In genomic region chr16:91461773-91462181, GRCm38 (mm10) we compare ENCODE assay signal across 10 mouse cellular contexts. TPM values are rescaled to one million over a fixed set of nuclear protein-coding genes. Genes with fewer than 3 reads are reported as not detected.
A peak's percentile ranks its signal among the peaks of the same experiment; 100 is the strongest.
DNase-seq lines count a peak whose midpoint lies in the region; ATAC-seq lines count a peak whose summit lies in the region.
"Had no signal": no experiment of that assay in that cellular context is flagged by ENCODE, and none has a peak within 500 bp of the region (broad histone marks: within the 10 kb centered on the region; RNA-seq: fewer than 3 reads in every experiment).

No protein-coding gene starts in this region.

- 16% methylated on average over 9 of the region's 9 CpGs for WGBS in kidney, embryonic 16.5 days
- WGBS in heart, embryonic 16.5 days, result 42% methylated on average over 9 of the region's 9 CpGs
- WGBS in liver, embryonic 16.5 days (ENCODE audit: insufficient replicate concordance), result 23% methylated on average over 9 of the region's 9 CpGs

- no peaks in the 10 kb centered on the region for H3K27me3 ChIP-seq in kidney, embryonic 16.5 days (ENCODE audit: insufficient read depth, low read length)
- no peaks in the 10 kb centered on the region for H3K27me3 ChIP-seq in heart, embryonic 16.5 days (ENCODE audit: control insufficient read depth, insufficient read depth, low read length)
- H3K27me3 ChIP-seq in liver, embryonic 16.5 days (ENCODE audit: control insufficient read depth, insufficient read depth, low read depth, low read length), result no peaks in the 10 kb centered on the region
- H3K27me3 ChIP-seq: forebrain, embryonic 13.5 days had no signal

- H3K9ac ChIP-seq in kidney, embryonic 16.5 days (replicated peaks; ENCODE audit: low read length), result no peak overlapping the region
- 0 out of 2 replicates have a peak overlapping the region, but pooled peaks have one; percentile 38 for H3K9ac ChIP-seq in heart, embryonic 16.5 days (ENCODE audit: low read length)
- peak overlapping the region; percentile 46 for H3K9ac ChIP-seq in liver, embryonic 16.5 days (ENCODE audit: low read depth, low read length)
- H3K9ac ChIP-seq: forebrain, embryonic 13.5 days had no signal

- H3K27ac ChIP-seq in kidney, embryonic 16.5 days (ENCODE audit: low read length), result peak overlapping the region; percentile 80
- peak overlapping the region; percentile 78 for H3K27ac ChIP-seq in heart, embryonic 16.5 days (ENCODE audit: low read length)
- H3K27ac ChIP-seq in liver, embryonic 16.5 days (ENCODE audit: low read length), result peak overlapping the region; percentile 85
- H3K27ac ChIP-seq: forebrain, embryonic 13.5 days had no signal

- H3K9me3 ChIP-seq in kidney, embryonic 16.5 days (ENCODE audit: low read length), result no peaks in the 10 kb centered on the region
- H3K9me3 ChIP-seq in heart, embryonic 16.5 days (replicated peaks; ENCODE audit: control insufficient read depth, low read length), result no peaks in the 10 kb centered on the region
- H3K9me3 ChIP-seq in liver, embryonic 16.5 days (replicated peaks; ENCODE audit: control insufficient read depth, low read length), result no peaks in the 10 kb centered on the region
- H3K9me3 ChIP-seq: forebrain, embryonic 13.5 days had no signal

- H3K36me3 ChIP-seq in kidney, embryonic 16.5 days (ENCODE audit: insufficient read depth, low read length), result no peaks in the 10 kb centered on the region
- no peaks in the 10 kb centered on the region for H3K36me3 ChIP-seq in heart, embryonic 16.5 days (ENCODE audit: control insufficient read depth, insufficient read depth)
- no peaks in the 10 kb centered on the region for H3K36me3 ChIP-seq in liver, embryonic 16.5 days (ENCODE audit: control insufficient read depth, insufficient read depth)

- peak; percentile 23 for DNase-seq in adrenal gland, postnatal 25 days
- DNase-seq in adrenal gland, postnatal 10 days, result no peak
- no peak for DNase-seq in kidney, adult 11 months
- no peak for DNase-seq in frontal cortex, postnatal 14 days (ENCODE audit: low spot score in 2 of 2)
- DNase-seq: midbrain, embryonic 14.5 days had no signal

- no peak for ATAC-seq in kidney, embryonic 16.5 days (ENCODE audit: low FRiP score, low TSS enrichment)
- ATAC-seq in heart, embryonic 16.5 days (replicated peaks; ENCODE audit: extremely low read depth, insufficient read depth, low FRiP score), result no peak
- ATAC-seq in liver, embryonic 16.5 days (ENCODE audit: low read depth), result no peak
- no peak for ATAC-seq in erythroid progenitor cell, adult 5-6 weeks (replicated peaks; ENCODE audit: low FRiP score, poor library complexity, severe bottlenecking)
- ATAC-seq: forebrain, embryonic 13.5 days had no signal

- no peak overlapping the region for H3K4me3 ChIP-seq in kidney, embryonic 16.5 days (ENCODE audit: low read length)
- no peak overlapping the region for H3K4me3 ChIP-seq in heart, embryonic 16.5 days (ENCODE audit: low read length)
- no peak overlapping the region for H3K4me3 ChIP-seq in liver, embryonic 16.5 days (ENCODE audit: low read depth, low read length)
- H3K4me3 ChIP-seq: forebrain, embryonic 13.5 days had no signal

- H3K4me1 ChIP-seq in kidney, embryonic 16.5 days (ENCODE audit: insufficient read depth, low read length), result peaks cover 24% of the 10 kb centered on the region
- peaks cover 32% of the 10 kb centered on the region for H3K4me1 ChIP-seq in heart, embryonic 16.5 days (ENCODE audit: control insufficient read depth, insufficient read depth, low read length)
- H3K4me1 ChIP-seq in liver, embryonic 16.5 days (ENCODE audit: control insufficient read depth, low read depth, low read length), result peaks cover 50% of the 10 kb centered on the region

- no peak overlapping the region for H3K4me2 ChIP-seq in kidney, embryonic 16.5 days (replicated peaks; ENCODE audit: low read depth, low read length)
- 0 out of 2 replicates have a peak overlapping the region, but pooled peaks have one; percentile 12 for H3K4me2 ChIP-seq in heart, embryonic 16.5 days (ENCODE audit: low read depth, low read length)
- peak overlapping the region; percentile 54 for H3K4me2 ChIP-seq in liver, embryonic 16.5 days (ENCODE audit: low read depth, low read length)
- H3K4me2 ChIP-seq: forebrain, embryonic 13.5 days had no signal

RNA-seq across cellular contexts. Expression of gene Ifnar1, which starts 23.3 kb away (rescaled TPM):
- 57.5 and 70.8 TPM in 2 replicates for total RNA-seq in adrenal gland, postnatal 25 days (2021)
- total RNA-seq in adrenal gland, postnatal 10 days (2021), result 10 to 100 TPM; 71.2 to 85.3 TPM
- polyA plus RNA-seq in kidney, embryonic 16.5 days (2015; fragmentation: Nextera tagmentation; extraction: Ambion mirVana), result 67.3 and 71.8 TPM in 2 replicates
- polyA plus RNA-seq in heart, embryonic 16.5 days (2015; fragmentation: Nextera tagmentation; extraction: Ambion mirVana), result 40.9 and 41.1 TPM in 2 replicates
- polyA plus RNA-seq in liver, embryonic 16.5 days (2015; fragmentation: Nextera tagmentation; extraction: Ambion mirVana), result 21.3 and 25.0 TPM in 2 replicates
- 31.9 and 32.1 TPM in 2 replicates for total RNA-seq in erythroid progenitor cell, adult 5-6 weeks (2015; ENCODE audit: low replicate concordance)
- 38.1 and 46.3 TPM in 2 replicates for total RNA-seq in erythroid progenitor cell, adult 5-6 weeks (2017; ENCODE audit: low replicate concordance)

RNA-seq across cellular contexts. Expression of gene Il10rb, which starts 55.8 kb away (rescaled TPM):
- total RNA-seq in adrenal gland, postnatal 25 days (2021), result 281 and 313 TPM in 2 replicates
- total RNA-seq in adrenal gland, postnatal 10 days (2021), result 10 to 100 TPM; 75.4 to 78.8 TPM
- polyA plus RNA-seq in kidney, embryonic 16.5 days (2015; fragmentation: Nextera tagmentation; extraction: Ambion mirVana), result 38.8 and 45.1 TPM in 2 replicates
- 71.3 and 75.1 TPM in 2 replicates for polyA plus RNA-seq in heart, embryonic 16.5 days (2015; fragmentation: Nextera tagmentation; extraction: Ambion mirVana)
- polyA plus RNA-seq in liver, embryonic 16.5 days (2015; fragmentation: Nextera tagmentation; extraction: Ambion mirVana), result 32.3 and 33.6 TPM in 2 replicates
- 21.8 and 37.8 TPM in 2 replicates for total RNA-seq in erythroid progenitor cell, adult 5-6 weeks (2015; ENCODE audit: low replicate concordance)
- total RNA-seq in erythroid progenitor cell, adult 5-6 weeks (2017; ENCODE audit: low replicate concordance), result 20.5 and 33.1 TPM in 2 replicates
